Mouse (Mus musculus): ENCODE results near the gene Lrrfip1. TPM values are rescaled to one million over a fixed set of nuclear protein-coding genes. Genes with fewer than 3 reads are reported as not detected.

The Lrrfip1 gene
- total RNA-seq, 1 experiment: 31.5 TPM

DNA sequence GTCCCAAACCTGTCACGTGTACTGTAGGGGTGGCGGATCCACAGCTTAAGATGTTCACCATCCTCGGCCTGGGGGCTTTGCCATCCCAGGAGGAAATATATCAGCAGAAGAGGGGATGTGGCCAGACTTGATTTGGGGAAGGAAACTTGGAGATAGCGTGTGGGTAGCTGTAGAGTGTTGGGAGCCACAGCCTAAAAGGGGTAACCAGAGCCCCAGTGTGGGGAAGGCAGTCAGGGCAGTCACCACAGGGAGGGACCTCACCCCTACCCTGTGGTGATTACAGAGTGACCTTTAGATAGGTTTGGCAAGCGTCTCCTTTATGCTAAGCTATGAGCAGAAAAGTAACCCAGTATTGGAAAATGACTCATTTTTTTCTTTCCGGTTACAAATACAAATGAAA is 71.0 kb downstream of the Lrrfip1 start:
- no peak for DNase-seq (ENCODE audit: low read depth, low spot score)
- Histone ChIP-seq H3K27ac (ENCODE audit: insufficient read depth, low read depth, low read length, poor library complexity, severe bottlenecking) (no peak overlapping the region), H3K9me3 (ENCODE audit: control insufficient read depth, insufficient read depth, low read depth, low read length) (no peaks in the 10 kb centered on the region), H3K4me3 (ENCODE audit: insufficient read depth in 1 of 2, low read depth in 1 of 2, low read length in 2 of 2, poor library complexity in 1 of 2, severe bottlenecking in 1 of 2) (no peak overlapping the region), H3K9ac (ENCODE audit: insufficient read depth, low read depth, low read length, poor library complexity, severe bottlenecking) (no peak overlapping the region), H3K36me3 (ENCODE audit: control insufficient read depth, insufficient read depth, low read length, poor library complexity, severe bottlenecking) (no peaks in the 10 kb centered on the region), H3K4me1 (ENCODE audit: control insufficient read depth in 2 of 2, insufficient read depth in 2 of 2, low read length in 2 of 2, poor library complexity in 1 of 2) (no peaks in the 10 kb centered on the region)
- in situ Hi-C loops (cut with MboI; ENCODE audit: low sequenced_read_pairs in 2 of 2, unreplicated experiment in 2 of 2): no loop called here
- TF ChIP-seq CHD2 (IDR thresholded peaks at IDR 0.05; ENCODE audit: low read depth, low read length) (no peak), ZNF384 (IDR thresholded peaks at IDR 0.05; ENCODE audit: low read depth, low read length) (no peak), ZC3H11A (IDR thresholded peaks at IDR 0.05; ENCODE audit: borderline replicate concordance, low read depth, low read length) (no peak), MAFK (IDR thresholded peaks at IDR 0.05; ENCODE audit: insufficient read depth, low read depth, low read length) (no peak), HCFC1 (IDR thresholded peaks at IDR 0.05; ENCODE audit: borderline replicate concordance, insufficient read depth, low read length) (no peak)

DNA sequence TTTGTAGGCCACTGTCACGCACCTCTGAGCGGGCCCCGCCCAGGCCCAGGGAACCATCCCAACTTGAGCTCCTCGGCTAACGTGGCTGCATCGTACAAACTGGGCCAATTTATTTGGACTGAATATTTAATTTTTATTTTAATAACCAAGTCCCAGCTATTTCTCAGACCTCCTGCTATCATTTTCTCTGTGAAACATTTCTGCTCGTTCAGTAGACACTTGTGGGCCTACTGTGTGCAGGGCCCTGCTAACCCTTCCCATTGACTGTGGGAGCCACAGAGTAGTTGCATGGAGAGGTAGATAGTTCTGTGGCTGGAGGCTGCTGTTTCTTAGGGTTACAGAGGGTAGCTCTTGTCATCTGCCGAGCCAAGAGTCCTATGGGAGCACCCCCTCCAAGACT is 72.0 kb downstream of the Lrrfip1 start:
- in situ Hi-C loops (cut with MboI; ENCODE audit: low sequenced_read_pairs in 2 of 2, unreplicated experiment in 2 of 2): no loop called here
- Histone ChIP-seq H3K36me3 (ENCODE audit: control insufficient read depth, insufficient read depth, low read length, poor library complexity, severe bottlenecking) (no peaks in the 10 kb centered on the region), H3K4me3 (ENCODE audit: insufficient read depth in 1 of 2, low read depth in 1 of 2, low read length in 2 of 2, poor library complexity in 1 of 2, severe bottlenecking in 1 of 2) (no peak overlapping the region), H3K9ac (ENCODE audit: insufficient read depth, low read depth, low read length, poor library complexity, severe bottlenecking) (no peak overlapping the region), H3K4me1 (ENCODE audit: control insufficient read depth in 2 of 2, insufficient read depth in 2 of 2, low read length in 2 of 2, poor library complexity in 1 of 2) (no peaks in the 10 kb centered on the region), H3K9me3 (ENCODE audit: control insufficient read depth, insufficient read depth, low read depth, low read length) (no peaks in the 10 kb centered on the region), H3K27ac (ENCODE audit: insufficient read depth, low read depth, low read length, poor library complexity, severe bottlenecking) (no peak overlapping the region)
- no peak for TF ChIP-seq ZNF384 (IDR thresholded peaks at IDR 0.05; ENCODE audit: low read depth, low read length)
- no peak for TF ChIP-seq HCFC1 (IDR thresholded peaks at IDR 0.05; ENCODE audit: borderline replicate concordance, insufficient read depth, low read length)
- TF ChIP-seq ZC3H11A (IDR thresholded peaks at IDR 0.05; ENCODE audit: borderline replicate concordance, low read depth, low read length): no peak
- TF ChIP-seq MAFK (IDR thresholded peaks at IDR 0.05; ENCODE audit: insufficient read depth, low read depth, low read length): no peak
- TF ChIP-seq CHD2 (IDR thresholded peaks at IDR 0.05; ENCODE audit: low read depth, low read length): no peak
- DNase-seq (ENCODE audit: low read depth, low spot score): no peak

DNA sequence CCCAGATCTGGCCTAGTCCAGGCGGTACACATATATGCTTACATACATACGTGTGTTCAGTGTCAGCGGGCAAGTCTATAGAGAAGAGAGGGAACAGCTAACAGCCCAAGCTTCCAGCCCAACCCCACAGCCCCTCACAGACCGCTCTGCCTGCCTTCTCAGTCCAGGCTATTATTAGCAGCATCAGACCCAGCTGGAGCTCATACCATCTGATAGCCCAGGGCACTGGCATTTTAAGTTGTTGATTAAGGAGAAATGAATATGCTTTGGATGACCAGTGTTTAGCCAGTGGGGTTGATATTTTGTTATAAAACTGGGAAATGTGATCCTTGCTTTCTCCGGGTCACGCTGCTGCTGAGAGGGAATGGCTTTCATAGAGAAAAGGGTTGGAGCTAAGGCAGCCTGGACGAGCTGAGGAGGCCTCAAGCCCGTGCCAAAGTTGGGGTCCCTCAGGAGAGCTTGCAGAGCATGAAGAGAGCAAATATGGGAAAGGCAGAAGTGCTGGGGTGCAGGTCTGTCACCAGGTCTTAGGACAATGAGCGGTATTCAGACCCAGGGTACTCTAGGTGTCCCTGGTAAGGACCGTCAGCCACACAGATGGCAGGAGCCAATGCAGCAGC is 73.2 kb downstream of the Lrrfip1 start:
- in situ Hi-C loops (cut with MboI; ENCODE audit: low sequenced_read_pairs in 2 of 2, unreplicated experiment in 2 of 2): no loop called here
- TF ChIP-seq ZNF384 (IDR thresholded peaks at IDR 0.05; ENCODE audit: low read depth, low read length) (no peak), CHD2 (IDR thresholded peaks at IDR 0.05; ENCODE audit: low read depth, low read length) (no peak), MAFK (IDR thresholded peaks at IDR 0.05; ENCODE audit: insufficient read depth, low read depth, low read length) (no peak), ZC3H11A (IDR thresholded peaks at IDR 0.05; ENCODE audit: borderline replicate concordance, low read depth, low read length) (no peak), HCFC1 (IDR thresholded peaks at IDR 0.05; ENCODE audit: borderline replicate concordance, insufficient read depth, low read length) (no peak)

DNA sequence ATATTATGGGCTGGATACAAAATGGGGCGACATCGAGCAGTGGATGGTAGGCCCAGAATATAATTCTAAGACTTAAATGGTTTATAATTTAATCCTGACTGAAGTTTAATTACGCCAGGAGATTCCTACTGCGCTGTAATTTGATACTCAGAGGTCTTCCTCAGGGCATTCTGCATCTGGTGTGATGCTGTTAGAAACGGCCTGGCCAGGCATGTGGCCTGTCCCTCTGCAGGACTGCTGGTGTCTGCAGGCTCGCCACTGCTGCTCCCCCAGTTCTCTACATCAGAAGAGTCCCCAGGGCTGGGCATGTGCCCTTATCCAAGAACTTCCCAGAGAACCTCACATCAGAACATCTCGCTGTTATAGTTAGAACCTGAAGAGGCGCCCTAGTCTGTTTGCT is 78.4 kb downstream of the Lrrfip1 start:
- Histone ChIP-seq H3K36me3 (ENCODE audit: control insufficient read depth, insufficient read depth, low read length, poor library complexity, severe bottlenecking) (peaks cover 3% of the 10 kb centered on the region; the same call in 1 of the 2 replicates), H3K27ac (ENCODE audit: insufficient read depth, low read depth, low read length, poor library complexity, severe bottlenecking) (0 out of 2 replicates have a peak overlapping the region, but pooled peaks have one; percentile 9), H3K9me3 (ENCODE audit: control insufficient read depth, insufficient read depth, low read depth, low read length) (no peaks in the 10 kb centered on the region), H3K4me1 (ENCODE audit: control insufficient read depth in 2 of 2, insufficient read depth in 2 of 2, low read length in 2 of 2, poor library complexity in 1 of 2) (peaks cover 0 to 3% of the 10 kb centered on the region in 2 experiments; a peak in 1 of 4 replicates), H3K9ac (ENCODE audit: insufficient read depth, low read depth, low read length, poor library complexity, severe bottlenecking) (no peak overlapping the region), H3K4me3 (ENCODE audit: insufficient read depth in 1 of 2, low read depth in 1 of 2, low read length in 2 of 2, poor library complexity in 1 of 2, severe bottlenecking in 1 of 2) (no peak overlapping the region)
- no peak for DNase-seq (ENCODE audit: low read depth, low spot score)
- in situ Hi-C loops (cut with MboI; ENCODE audit: low sequenced_read_pairs in 2 of 2, unreplicated experiment in 2 of 2): no loop called here
- no peak for TF ChIP-seq ZNF384 (IDR thresholded peaks at IDR 0.05; ENCODE audit: low read depth, low read length)
- TF ChIP-seq ZC3H11A (IDR thresholded peaks at IDR 0.05; ENCODE audit: borderline replicate concordance, low read depth, low read length): no peak
- TF ChIP-seq HCFC1 (IDR thresholded peaks at IDR 0.05; ENCODE audit: borderline replicate concordance, insufficient read depth, low read length): no peak
- no peak for TF ChIP-seq MAFK (IDR thresholded peaks at IDR 0.05; ENCODE audit: insufficient read depth, low read depth, low read length)
- no peak for TF ChIP-seq CHD2 (IDR thresholded peaks at IDR 0.05; ENCODE audit: low read depth, low read length)

More for the DNA sequence above, 73.2 kb downstream of the Lrrfip1 start:
- H3K9me3 ChIP-seq (ENCODE audit: control insufficient read depth, insufficient read depth, low read depth, low read length): no peaks in the 10 kb centered on the region
- no peak overlapping the region for H3K4me3 ChIP-seq (ENCODE audit: insufficient read depth in 1 of 2, low read depth in 1 of 2, low read length in 2 of 2, poor library complexity in 1 of 2, severe bottlenecking in 1 of 2)
- H3K4me1 ChIP-seq (ENCODE audit: control insufficient read depth in 2 of 2, insufficient read depth in 2 of 2, low read length in 2 of 2, poor library complexity in 1 of 2): peaks cover 0 to 3% of the 10 kb centered on the region in 2 experiments; a peak in 1 of 4 replicates
- no peaks in the 10 kb centered on the region for H3K36me3 ChIP-seq (ENCODE audit: control insufficient read depth, insufficient read depth, low read length, poor library complexity, severe bottlenecking)
- no peak overlapping the region for H3K9ac ChIP-seq (ENCODE audit: insufficient read depth, low read depth, low read length, poor library complexity, severe bottlenecking)
- no peak overlapping the region for H3K27ac ChIP-seq (ENCODE audit: insufficient read depth, low read depth, low read length, poor library complexity, severe bottlenecking)
- no peak for DNase-seq (ENCODE audit: low read depth, low spot score)

All from ES-E14 (cell line).